8 mouse cellular contexts compared by ENCODE assay signal in the genomic region with DNA sequence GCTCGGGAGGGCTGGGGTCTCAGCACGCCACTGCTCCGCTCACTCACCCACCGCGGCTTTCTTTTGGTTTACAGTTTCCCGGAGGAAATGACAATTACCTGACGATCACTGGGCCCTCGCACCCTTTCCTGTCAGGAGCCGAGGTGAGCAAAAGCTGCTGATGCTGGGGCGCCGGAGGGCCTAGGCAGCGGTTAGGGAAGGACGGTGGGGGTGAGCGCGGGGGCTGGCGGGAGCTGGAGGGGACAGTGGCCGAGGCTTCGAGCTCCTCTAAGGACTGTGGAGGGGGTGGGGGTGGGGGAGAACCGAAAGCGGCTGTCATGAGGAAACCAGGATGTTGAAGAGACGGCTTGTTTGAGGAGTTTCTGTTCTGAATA. TPM values are rescaled to one million over a fixed set of nuclear protein-coding genes. Genes with fewer than 3 reads are reported as not detected.
DNase-seq lines count a peak whose midpoint lies in the region; ATAC-seq and TF ChIP-seq lines count a peak whose summit lies in the region.

No protein-coding gene starts in this region.

- peak overlapping the region; percentile 80 for H3K9ac ChIP-seq in heart, embryonic 11.5 days (ENCODE audit: low read depth, low read length)
- H3K9ac ChIP-seq in ES-E14 (ENCODE audit: insufficient read depth, low read depth, low read length, poor library complexity, severe bottlenecking), result peak overlapping the region; percentile 89
- H3K9ac ChIP-seq in forebrain, embryonic 16.5 days (replicated peaks; ENCODE audit: low read depth, low read length), result peak overlapping the region; percentile 72

- 1% methylated on average over 21 of the region's 21 CpGs for WGBS in heart, embryonic 11.5 days (ENCODE audit: insufficient replicate concordance)
- under 1% methylated on average over 21 of the region's 21 CpGs for WGBS in forebrain, embryonic 16.5 days

- in situ Hi-C loops in ES-E14 (cut with MboI; ENCODE audit: low sequenced_read_pairs in 2 of 2, unreplicated experiment in 2 of 2), result no loop called here

- peak overlapping the region; percentile 76 for H3K4me2 ChIP-seq in heart, embryonic 11.5 days
- H3K4me2 ChIP-seq in forebrain, embryonic 16.5 days (ENCODE audit: low read length), result peak overlapping the region; percentile 53

- peaks cover 7% of the 10 kb centered on the region for H3K4me1 ChIP-seq in heart, embryonic 11.5 days (ENCODE audit: control insufficient read depth, insufficient read depth, low read length)
- H3K4me1 ChIP-seq in ES-E14 (ENCODE audit: control insufficient read depth in 2 of 2, insufficient read depth in 2 of 2, low read length in 2 of 2, poor library complexity in 1 of 2), result peaks cover 6 to 11% of the 10 kb centered on the region in 2 experiments; a peak in 3 of 4 replicates
- H3K4me1 ChIP-seq in forebrain, embryonic 16.5 days (replicated peaks; ENCODE audit: control insufficient read depth, insufficient read depth, low read length), result peaks cover 8% of the 10 kb centered on the region

- H3K36me3 ChIP-seq in heart, embryonic 11.5 days (ENCODE audit: control insufficient read depth, insufficient read depth, low read length), result no peaks in the 10 kb centered on the region
- no peaks in the 10 kb centered on the region for H3K36me3 ChIP-seq in ES-E14 (ENCODE audit: control insufficient read depth, insufficient read depth, low read length, poor library complexity, severe bottlenecking)
- no peaks in the 10 kb centered on the region for H3K36me3 ChIP-seq in forebrain, embryonic 16.5 days (ENCODE audit: control insufficient read depth, insufficient read depth)

- no peak for DNase-seq in heart, postnatal 25 days (ENCODE audit: low spot score)
- DNase-seq in ES-E14 (ENCODE audit: low read depth, low spot score), result no peak
- DNase-seq in thymus, postnatal 25 days, result no peak
- no peak for DNase-seq in T-cell, adult 2 months (ENCODE audit: low spot score)
- DNase-seq in cerebellum, postnatal 36 days, result no peak

- peak overlapping the region; percentile 92 for H3K4me3 ChIP-seq in heart, embryonic 11.5 days (ENCODE audit: low read depth, low read length)
- H3K4me3 ChIP-seq in ES-E14 (ENCODE audit: insufficient read depth in 1 of 2, low read depth in 1 of 2, low read length in 2 of 2, poor library complexity in 1 of 2, severe bottlenecking in 1 of 2), result peak overlapping the region; percentile 90 to 98
- H3K4me3 ChIP-seq in forebrain, embryonic 16.5 days (replicated peaks; ENCODE audit: low read length), result peak overlapping the region; percentile 92

- ATAC-seq in heart, embryonic 11.5 days (replicated peaks; ENCODE audit: insufficient number of reproducible peaks, low FRiP score, low TSS enrichment), result peak; percentile 43
- no peak for ATAC-seq in forebrain, embryonic 16.5 days
- ATAC-seq in megakaryocyte, adult 5-6 weeks (ENCODE audit: poor library complexity, severe bottlenecking), result peak; percentile 36

- H3K27me3 ChIP-seq in heart, embryonic 11.5 days (ENCODE audit: control insufficient read depth, insufficient read depth, low read length), result no peaks in the 10 kb centered on the region
- no peaks in the 10 kb centered on the region for H3K27me3 ChIP-seq in forebrain, embryonic 16.5 days (replicated peaks; ENCODE audit: control insufficient read depth, insufficient read depth, low read length)

- intact Hi-C loops in heart, postnatal 25 days (cut with DNase I), result loop anchor here (2.0 kb wide), 1 partner anchor 23 kb away; the partner anchor contains the start of gene Chd8

- H3K27ac ChIP-seq in heart, embryonic 11.5 days (ENCODE audit: low read depth, low read length), result peak overlapping the region; percentile 80
- peak overlapping the region; percentile 47 for H3K27ac ChIP-seq in ES-E14 (ENCODE audit: insufficient read depth, low read depth, low read length, poor library complexity, severe bottlenecking)
- peak overlapping the region; percentile 77 for H3K27ac ChIP-seq in forebrain, embryonic 16.5 days (ENCODE audit: low read length)

- no peaks in the 10 kb centered on the region for H3K9me3 ChIP-seq in heart, embryonic 11.5 days (replicated peaks; ENCODE audit: control insufficient read depth, low read length)
- H3K9me3 ChIP-seq in ES-E14 (ENCODE audit: control insufficient read depth, insufficient read depth, low read depth, low read length), result no peaks in the 10 kb centered on the region
- H3K9me3 ChIP-seq in forebrain, embryonic 16.5 days (ENCODE audit: control insufficient read depth, low read length), result no peaks in the 10 kb centered on the region

TF ChIP-seq in ES-E14, 5 proteins besides CTCF, POLR2A, EP300 and RAD21:
- no peak for TF ChIP-seq ZNF384 (IDR thresholded peaks at IDR 0.05; ENCODE audit: low read depth, low read length)

RNA-seq across cellular contexts. Expression of gene Rab2b, which starts 0.4 kb away (rescaled TPM):
- 16.4 and 20.8 TPM in 2 replicates for polyA plus RNA-seq in heart, embryonic 11.5 days (2014; fragmentation: Nextera tagmentation; extraction: Ambion mirVana)
- total RNA-seq in heart, postnatal 25 days (2021), result 1 to 10 TPM; 4.2 to 5.2 TPM
- total RNA-seq in ES-E14 (2012; rRNA removed), result 2.6 and 4.9 TPM in 2 replicates
- polyA plus RNA-seq in forebrain, embryonic 16.5 days (2015; fragmentation: Nextera tagmentation; extraction: Ambion mirVana), result 54.9 and 56.8 TPM in 2 replicates
- total RNA-seq in megakaryocyte, adult 5-6 weeks (2015), result 5.3 and 7.8 TPM in 2 replicates
- total RNA-seq in megakaryocyte, adult 5-6 weeks (2017), result 3.6 and 4.6 TPM in 2 replicates

RNA-seq across cellular contexts. Expression of gene Tox4, which starts 0.8 kb away (rescaled TPM):
- 36.5 and 43.8 TPM in 2 replicates for polyA plus RNA-seq in heart, embryonic 11.5 days (2014; fragmentation: Nextera tagmentation; extraction: Ambion mirVana)
- total RNA-seq in heart, postnatal 25 days (2021), result 10 to 100 TPM; 33.0 to 37.6 TPM
- total RNA-seq in ES-E14 (2012; rRNA removed), result 21.3 and 29.1 TPM in 2 replicates
- polyA plus RNA-seq in forebrain, embryonic 16.5 days (2015; fragmentation: Nextera tagmentation; extraction: Ambion mirVana), result 52.1 and 60.2 TPM in 2 replicates
- total RNA-seq in megakaryocyte, adult 5-6 weeks (2015), result 29.9 and 33.1 TPM in 2 replicates
- 37.7 and 41.4 TPM in 2 replicates for total RNA-seq in megakaryocyte, adult 5-6 weeks (2017)

RNA-seq across cellular contexts. Expression of gene Chd8, which starts 22.2 kb away (rescaled TPM):
- 34.5 and 36.9 TPM in 2 replicates for polyA plus RNA-seq in heart, embryonic 11.5 days (2014; fragmentation: Nextera tagmentation; extraction: Ambion mirVana)
- 10 to 100 TPM; 34.6 to 44.8 TPM for total RNA-seq in heart, postnatal 25 days (2021)
- total RNA-seq in ES-E14 (2012; rRNA removed), result 45.1 and 82.1 TPM in 2 replicates
- 37.4 and 42.4 TPM in 2 replicates for polyA plus RNA-seq in forebrain, embryonic 16.5 days (2015; fragmentation: Nextera tagmentation; extraction: Ambion mirVana)
- total RNA-seq in megakaryocyte, adult 5-6 weeks (2015), result 73.1 and 77.7 TPM in 2 replicates
- 36.9 and 47.6 TPM in 2 replicates for total RNA-seq in megakaryocyte, adult 5-6 weeks (2017)

RNA-seq across cellular contexts. Expression of gene Mettl3, which starts 25.2 kb away (rescaled TPM):
- 29.3 and 30.7 TPM in 2 replicates for polyA plus RNA-seq in heart, embryonic 11.5 days (2014; fragmentation: Nextera tagmentation; extraction: Ambion mirVana)
- total RNA-seq in heart, postnatal 25 days (2021), result 10 to 100 TPM; 14.3 to 17.8 TPM
- total RNA-seq in ES-E14 (2012; rRNA removed), result 22.0 and 50.3 TPM in 2 replicates
- 53.3 and 55.7 TPM in 2 replicates for polyA plus RNA-seq in forebrain, embryonic 16.5 days (2015; fragmentation: Nextera tagmentation; extraction: Ambion mirVana)
- total RNA-seq in megakaryocyte, adult 5-6 weeks (2015), result 36.2 and 42.1 TPM in 2 replicates
- 29.9 TPM in 2 replicates for total RNA-seq in megakaryocyte, adult 5-6 weeks (2017)

RNA-seq across cellular contexts. Expression of gene Sall2, which starts 48.8 kb away (rescaled TPM):
- polyA plus RNA-seq in heart, embryonic 11.5 days (2014; fragmentation: Nextera tagmentation; extraction: Ambion mirVana), result 9.8 and 12.0 TPM in 2 replicates
- 1 to 10 TPM; 1.4 to 1.8 TPM for total RNA-seq in heart, postnatal 25 days (2021)
- 4.3 and 5.0 TPM in 2 replicates for total RNA-seq in ES-E14 (2012; rRNA removed)
- 31.0 and 34.7 TPM in 2 replicates for polyA plus RNA-seq in forebrain, embryonic 16.5 days (2015; fragmentation: Nextera tagmentation; extraction: Ambion mirVana)
- total RNA-seq in megakaryocyte, adult 5-6 weeks (2015), result 0.51 TPM in 1 of 2 replicates, not detected in the other
- total RNA-seq in megakaryocyte, adult 5-6 weeks (2017), result 0.07 and 0.37 TPM in 2 replicates
